Mouse (Mus musculus): ENCODE measurements at regions not wholly inside any gene's neighbourhood (a gene's known extent, or its start where the extent isn't known, plus 50 kb on each side); places are given as distances from the start of the nearest gene placed in this dataset.

DNA sequence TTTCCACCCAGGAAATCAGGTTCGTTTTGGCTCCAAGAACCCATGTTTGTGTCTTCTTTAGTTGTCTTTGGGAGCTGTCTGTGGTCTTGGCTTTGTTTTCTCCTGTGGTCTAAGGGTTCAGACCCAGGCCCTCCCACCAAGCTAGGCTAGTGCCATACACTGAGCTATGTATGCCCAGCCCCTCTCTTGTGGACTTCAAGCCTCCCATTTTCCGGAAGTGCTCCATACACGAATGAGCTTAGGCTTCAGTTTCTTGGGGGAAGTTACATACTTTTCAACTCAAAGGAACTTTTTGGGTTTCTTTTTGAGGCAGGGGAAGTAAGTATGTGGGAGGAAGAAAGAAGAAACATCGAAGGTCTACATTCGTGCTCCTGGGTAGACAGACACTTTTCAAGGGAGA, 100.9 kb upstream of the Nrbf2 start:
- Histone ChIP-seq H3K27me3 (ENCODE audit: control insufficient read depth, insufficient read depth, low read length) (no peaks in the 10 kb centered on the region), H3K4me1 (ENCODE audit: control insufficient read depth, insufficient read depth, low read length) (no peaks in the 10 kb centered on the region), H3K36me3 (ENCODE audit: control insufficient read depth, insufficient read depth, low read length) (no peaks in the 10 kb centered on the region), H3K4me3 (ENCODE audit: control insufficient read depth, low read depth, low read length) (no peak overlapping the region), H3K27ac (ENCODE audit: control insufficient read depth, insufficient read depth, low read depth, low read length) (no peak overlapping the region)
- no peak for TF ChIP-seq POLR2A (IDR thresholded peaks at IDR 0.05; ENCODE audit: control insufficient read depth, low read depth, low read length)
- TF ChIP-seq CTCF (IDR thresholded peaks at IDR 0.05; ENCODE audit: control insufficient read depth, insufficient read depth, insufficient replicate concordance, low read depth, low read length), result no peak

DNA sequence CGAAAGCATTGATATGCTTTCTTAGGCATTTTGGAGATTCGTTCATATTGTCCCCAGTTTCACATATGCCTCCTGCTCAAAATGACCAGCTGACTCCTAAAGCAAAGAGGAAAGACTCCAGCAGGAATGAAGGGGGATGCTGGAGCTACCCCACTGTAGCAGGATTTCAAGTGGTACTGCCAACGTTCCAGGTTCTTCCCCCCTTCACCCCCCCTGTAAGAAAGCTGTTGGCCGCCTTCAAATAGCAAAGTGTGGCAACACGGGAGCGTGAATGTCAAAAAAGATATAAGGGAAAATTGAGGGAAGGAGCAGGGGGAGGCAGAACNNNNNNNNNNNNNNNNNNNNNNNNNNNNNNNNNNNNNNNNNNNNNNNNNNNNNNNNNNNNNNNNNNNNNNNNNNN, 103.7 kb upstream of the Nrbf2 start:
- H3K4me3 ChIP-seq (ENCODE audit: control insufficient read depth, low read depth, low read length), result no peak overlapping the region
- no peaks in the 10 kb centered on the region for H3K27me3 ChIP-seq (ENCODE audit: control insufficient read depth, insufficient read depth, low read length)
- no peak overlapping the region for H3K27ac ChIP-seq (ENCODE audit: control insufficient read depth, insufficient read depth, low read depth, low read length)
- H3K4me1 ChIP-seq (ENCODE audit: control insufficient read depth, insufficient read depth, low read length), result no peaks in the 10 kb centered on the region
- no peak for TF ChIP-seq CTCF (IDR thresholded peaks at IDR 0.05; ENCODE audit: control insufficient read depth, insufficient read depth, insufficient replicate concordance, low read depth, low read length)
- no peak for TF ChIP-seq POLR2A (IDR thresholded peaks at IDR 0.05; ENCODE audit: control insufficient read depth, low read depth, low read length)
- H3K36me3 ChIP-seq (ENCODE audit: control insufficient read depth, insufficient read depth, low read length), result no peaks in the 10 kb centered on the region

- TF ChIP-seq POLR2A (IDR thresholded peaks at IDR 0.05; ENCODE audit: control insufficient read depth, low read depth, low read length) (no peak), CTCF (IDR thresholded peaks at IDR 0.05; ENCODE audit: control insufficient read depth, insufficient read depth, insufficient replicate concordance, low read depth, low read length) (no peak)
These were observed 115.3 kb upstream of the Nrbf2 start for GRCm38 (mm10) chr10:67400434-67400833.

DNA sequence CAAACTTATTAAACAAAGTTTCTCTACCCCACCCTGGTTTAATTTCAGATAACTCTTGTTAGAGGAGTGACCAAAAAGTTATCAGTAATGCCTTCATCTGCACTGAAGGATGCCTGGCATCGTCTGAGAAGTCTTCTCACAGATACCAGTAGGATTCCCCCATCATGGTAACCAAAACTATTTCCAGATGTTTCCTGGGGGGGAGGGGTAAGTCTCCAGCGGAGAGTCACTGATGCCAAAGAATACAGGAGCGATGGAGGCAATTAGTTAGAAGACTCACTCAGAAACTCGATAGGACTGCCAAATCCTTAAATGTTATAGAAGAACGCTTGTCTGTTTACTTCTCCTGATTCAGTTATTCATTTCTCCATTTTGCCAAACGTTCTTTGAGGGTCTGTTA, 116.3 kb upstream of the Nrbf2 start:
- Histone ChIP-seq H3K4me1 (ENCODE audit: control insufficient read depth, insufficient read depth, low read length) (no peaks in the 10 kb centered on the region), H3K27ac (ENCODE audit: control insufficient read depth, insufficient read depth, low read depth, low read length) (no peak overlapping the region), H3K27me3 (ENCODE audit: control insufficient read depth, insufficient read depth, low read length) (no peaks in the 10 kb centered on the region), H3K36me3 (ENCODE audit: control insufficient read depth, insufficient read depth, low read length) (no peaks in the 10 kb centered on the region), H3K4me3 (ENCODE audit: control insufficient read depth, low read depth, low read length) (no peak overlapping the region)
- no peak for TF ChIP-seq POLR2A (IDR thresholded peaks at IDR 0.05; ENCODE audit: control insufficient read depth, low read depth, low read length)
- TF ChIP-seq CTCF (IDR thresholded peaks at IDR 0.05; ENCODE audit: control insufficient read depth, insufficient read depth, insufficient replicate concordance, low read depth, low read length), result no peak

More at GRCm38 (mm10) chr10:67400434-67400833, 115.3 kb upstream of the Nrbf2 start:
- no peak overlapping the region for H3K27ac ChIP-seq (ENCODE audit: control insufficient read depth, insufficient read depth, low read depth, low read length)
- no peaks in the 10 kb centered on the region for H3K4me1 ChIP-seq (ENCODE audit: control insufficient read depth, insufficient read depth, low read length)
- H3K4me3 ChIP-seq (ENCODE audit: control insufficient read depth, low read depth, low read length), result no peak overlapping the region
- no peaks in the 10 kb centered on the region for H3K27me3 ChIP-seq (ENCODE audit: control insufficient read depth, insufficient read depth, low read length)
- no peaks in the 10 kb centered on the region for H3K36me3 ChIP-seq (ENCODE audit: control insufficient read depth, insufficient read depth, low read length)

DNA sequence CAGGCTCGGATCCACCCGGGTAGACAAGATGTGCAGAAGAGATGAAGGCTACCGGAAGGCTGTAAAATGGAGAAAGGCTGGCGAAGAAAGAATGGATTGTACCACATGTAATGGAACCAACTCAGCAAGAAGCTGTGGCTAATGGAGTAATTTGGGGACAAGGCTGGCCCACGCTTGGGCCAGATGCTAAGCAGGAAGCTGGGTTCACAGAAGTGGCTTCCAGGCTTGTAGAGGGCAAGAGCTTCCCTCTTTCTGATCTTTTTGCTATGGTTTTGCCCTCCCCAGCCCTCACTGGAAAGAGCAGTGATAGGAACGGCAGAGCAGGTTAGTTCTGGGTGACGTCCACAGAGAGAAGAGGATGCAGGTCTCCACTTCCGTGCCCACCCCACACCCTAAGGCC, 117.7 kb upstream of the Egr2 start:
- TF ChIP-seq POLR2A (IDR thresholded peaks at IDR 0.05; ENCODE audit: control insufficient read depth, low read depth, low read length) (no peak), CTCF (IDR thresholded peaks at IDR 0.05; ENCODE audit: control insufficient read depth, insufficient read depth, insufficient replicate concordance, low read depth, low read length) (no peak)
- H3K27ac ChIP-seq (ENCODE audit: control insufficient read depth, insufficient read depth, low read depth, low read length), result no peak overlapping the region
- H3K36me3 ChIP-seq (ENCODE audit: control insufficient read depth, insufficient read depth, low read length), result no peaks in the 10 kb centered on the region
- no peak overlapping the region for H3K4me3 ChIP-seq (ENCODE audit: control insufficient read depth, low read depth, low read length)
- H3K27me3 ChIP-seq (ENCODE audit: control insufficient read depth, insufficient read depth, low read length), result no peaks in the 10 kb centered on the region
- no peaks in the 10 kb centered on the region for H3K4me1 ChIP-seq (ENCODE audit: control insufficient read depth, insufficient read depth, low read length)

DNA sequence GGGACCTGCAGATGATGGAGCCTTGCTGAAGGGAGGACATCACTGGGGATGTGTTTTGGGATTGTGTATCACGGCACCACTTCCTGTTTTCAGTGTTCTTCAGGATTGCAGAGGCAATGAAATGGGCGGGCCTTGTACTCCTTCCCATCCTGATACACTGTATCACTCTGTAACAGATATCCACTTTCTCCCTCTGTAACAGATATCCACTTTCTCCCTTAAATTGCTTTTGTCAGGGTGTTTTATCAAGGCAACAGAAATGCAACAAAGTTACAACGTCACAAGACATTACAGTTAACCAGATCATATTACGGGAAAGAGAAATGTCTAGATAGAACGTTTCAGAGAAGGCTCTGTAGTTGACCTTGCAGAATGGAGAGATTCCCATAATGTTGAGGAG, 114.5 kb upstream of the Egr2 start:
- TF ChIP-seq POLR2A (IDR thresholded peaks at IDR 0.05; ENCODE audit: control insufficient read depth, low read depth, low read length) (no peak), CTCF (IDR thresholded peaks at IDR 0.05; ENCODE audit: control insufficient read depth, insufficient read depth, insufficient replicate concordance, low read depth, low read length) (no peak)
- H3K27me3 ChIP-seq (ENCODE audit: control insufficient read depth, insufficient read depth, low read length), result no peaks in the 10 kb centered on the region

DNA sequence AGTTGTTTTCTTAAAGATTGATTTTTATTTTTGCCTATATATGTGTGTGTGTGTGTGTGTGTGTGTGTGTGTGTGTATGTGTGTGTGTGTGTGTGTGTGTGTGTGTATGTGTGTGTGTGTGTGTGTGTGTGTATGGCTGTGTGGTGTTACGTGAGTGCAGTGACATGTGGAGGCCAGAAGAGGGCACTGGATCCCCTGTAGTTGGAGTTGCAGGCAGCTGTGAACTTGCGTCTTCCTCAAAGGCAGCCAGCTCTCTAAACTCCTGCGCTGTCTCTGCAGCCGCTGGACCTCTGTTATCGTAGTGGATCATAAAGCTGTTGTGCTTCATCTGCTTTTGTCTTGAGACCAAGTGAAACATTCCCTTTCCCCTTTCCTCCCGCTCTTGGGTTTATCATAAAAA, 109.9 kb upstream of the Egr2 start:
- H3K36me3 ChIP-seq (ENCODE audit: control insufficient read depth, insufficient read depth, low read length), result no peaks in the 10 kb centered on the region
- H3K27me3 ChIP-seq (ENCODE audit: control insufficient read depth, insufficient read depth, low read length), result no peaks in the 10 kb centered on the region
- no peak for TF ChIP-seq POLR2A (IDR thresholded peaks at IDR 0.05; ENCODE audit: control insufficient read depth, low read depth, low read length)
- no peak for TF ChIP-seq CTCF (IDR thresholded peaks at IDR 0.05; ENCODE audit: control insufficient read depth, insufficient read depth, insufficient replicate concordance, low read depth, low read length)
- no peak overlapping the region for H3K27ac ChIP-seq (ENCODE audit: control insufficient read depth, insufficient read depth, low read depth, low read length)
- no peak overlapping the region for H3K4me3 ChIP-seq (ENCODE audit: control insufficient read depth, low read depth, low read length)
- no peaks in the 10 kb centered on the region for H3K4me1 ChIP-seq (ENCODE audit: control insufficient read depth, insufficient read depth, low read length)

More for the DNA sequence above, 114.5 kb upstream of the Egr2 start:
- Histone ChIP-seq H3K4me1 (ENCODE audit: control insufficient read depth, insufficient read depth, low read length) (no peaks in the 10 kb centered on the region), H3K27ac (ENCODE audit: control insufficient read depth, insufficient read depth, low read depth, low read length) (no peak overlapping the region), H3K36me3 (ENCODE audit: control insufficient read depth, insufficient read depth, low read length) (no peaks in the 10 kb centered on the region), H3K4me3 (ENCODE audit: control insufficient read depth, low read depth, low read length) (no peak overlapping the region)

DNA sequence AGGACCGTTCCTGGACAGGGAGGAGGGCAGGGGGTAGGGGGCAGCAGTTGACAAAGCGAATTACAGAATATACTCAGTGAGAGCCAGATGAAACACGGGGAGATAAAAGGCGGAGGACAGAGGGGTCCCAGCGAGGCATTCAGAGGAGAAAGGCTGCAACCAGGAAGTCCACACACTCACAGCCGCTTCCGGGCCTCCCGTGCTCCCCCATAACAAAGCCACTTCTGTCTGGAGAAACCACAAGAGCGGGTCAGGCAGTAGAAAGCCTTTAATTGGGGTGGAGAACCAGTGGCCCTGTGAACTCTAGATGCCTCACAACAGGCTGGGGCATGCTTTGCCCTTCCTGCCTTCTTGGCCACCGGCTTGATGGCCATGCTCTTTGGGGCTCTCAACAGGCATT, 108.1 kb upstream of the Egr2 start:
- H3K27ac ChIP-seq (ENCODE audit: control insufficient read depth, insufficient read depth, low read depth, low read length), result no peak overlapping the region
- no peaks in the 10 kb centered on the region for H3K27me3 ChIP-seq (ENCODE audit: control insufficient read depth, insufficient read depth, low read length)
- TF ChIP-seq CTCF (IDR thresholded peaks at IDR 0.05; ENCODE audit: control insufficient read depth, insufficient read depth, insufficient replicate concordance, low read depth, low read length) (no peak), POLR2A (IDR thresholded peaks at IDR 0.05; ENCODE audit: control insufficient read depth, low read depth, low read length) (no peak)
- H3K4me1 ChIP-seq (ENCODE audit: control insufficient read depth, insufficient read depth, low read length), result no peaks in the 10 kb centered on the region
- H3K4me3 ChIP-seq (ENCODE audit: control insufficient read depth, low read depth, low read length), result no peak overlapping the region
- H3K36me3 ChIP-seq (ENCODE audit: control insufficient read depth, insufficient read depth, low read length), result no peaks in the 10 kb centered on the region
